Mouse (Mus musculus) small intestine, adult 2 months (tissue): ENCODE data around the gene Ccdc172. TPM values are rescaled to one million over a fixed set of nuclear protein-coding genes. Genes with fewer than 3 reads are reported as not detected.

Source experiments
- H3K27ac ChIP-seq: fragments of 200-500 bp; 2 replicates; pipeline ENCODE4 v1.5.1; 2012; ENCODE audit warnings: low read depth, low read length, control low read depth, inconsistent platforms; ENCODE audit not compliant: insufficient read depth
- H3K27me3 ChIP-seq: fragments of 200-500 bp; 2 replicates; pipeline ENCODE4 v1.6.1; 2012; ENCODE audit warnings: mild to moderate bottlenecking, moderate library complexity, low read length, inconsistent platforms; ENCODE audit not compliant: control insufficient read depth, insufficient read depth
- H3K36me3 ChIP-seq: fragments of 200-500 bp; 2 replicates; pipeline ENCODE4 v1.6.1; 2012; ENCODE audit warnings: mild to moderate bottlenecking, low read length, control low read depth, inconsistent platforms; ENCODE audit not compliant: control insufficient read depth, insufficient read depth
- H3K4me1 ChIP-seq: fragments of 200-500 bp; 2 replicates; pipeline ENCODE4 v1.6.1; 2012; ENCODE audit warnings: low read length, inconsistent platforms, mixed read lengths; ENCODE audit not compliant: control insufficient read depth, insufficient read depth, insufficient read length
- H3K4me3 ChIP-seq: fragments of 200-500 bp; 2 replicates; pipeline ENCODE4 v1.5.1; 2012; ENCODE audit warnings: low read depth, mild to moderate bottlenecking, control low read depth, inconsistent platforms, low read length, moderate library complexity
- CTCF ChIP-seq: fragments of 200-500 bp; IDR thresholded peaks from 2 replicates; pipeline ENCODE4 v1.5.1; 2012; ENCODE audit warnings: low read depth, mild to moderate bottlenecking, control low read depth, inconsistent platforms, low read length, moderate library complexity, mixed read lengths; ENCODE audit not compliant: insufficient replicate concordance, insufficient read length; ENCODE audit errors: extremely low read depth
- POLR2A ChIP-seq: fragments of 200-500 bp; IDR thresholded peaks from 2 replicates; pipeline ENCODE4 v1.6.1; 2012; ENCODE audit warnings: low read depth, mild to moderate bottlenecking, control low read depth, inconsistent platforms, low read length, moderate library complexity
- WGBS: fragments of 180-500 bp; shearing (Covaris S2); methylation state at CpG from one replicate; pipeline ENCODE4 v1.1.7; 2018; 5-methylcytosine and 5-hydroxymethylcytosine counted together
- polyA plus RNA-seq: library from polyadenylated mRNA; depleted of rRNA; stranded (reverse); fragments of >200 nt; gene quantifications from 2 replicates; pipeline ENCODE4 v1.2.3, GENCODE M21; 2012

Ccdc172 gene
- polyA plus RNA-seq, 1 experiment, result not detected

- H3K4me1 ChIP-seq, result no peaks in the 10 kb centered on the region
- H3K36me3 ChIP-seq, result no peaks in the 10 kb centered on the region
- no peaks in the 10 kb centered on the region for H3K27me3 ChIP-seq
- whole genome bisulfite sequencing, result 92% methylated on average over 10 of the region's 10 CpGs
- no peak overlapping the region for H3K4me3 ChIP-seq
- no peak overlapping the region for H3K27ac ChIP-seq
- TF ChIP-seq CTCF (no peak), POLR2A (no peak)
Measured at GRCm38 (mm10) chr19:58536691-58537090, 24.9 kb downstream of the Ccdc172 start.

GRCm38 (mm10) chr19:58540396-58540795, 28.6 kb downstream of the Ccdc172 start:
- Histone ChIP-seq H3K4me3 (no peak overlapping the region), H3K4me1 (no peaks in the 10 kb centered on the region), H3K27ac (no peak overlapping the region), H3K36me3 (no peaks in the 10 kb centered on the region), H3K27me3 (no peaks in the 10 kb centered on the region)
- TF ChIP-seq CTCF (no peak), POLR2A (no peak)
- 64% methylated on average over 5 of the region's 5 CpGs for WGBS

GRCm38 (mm10) chr19:58548367-58548766, 36.6 kb downstream of the Ccdc172 start:
- TF ChIP-seq CTCF (no peak), POLR2A (no peak)
- no peaks in the 10 kb centered on the region for H3K4me1 ChIP-seq
- no peaks in the 10 kb centered on the region for H3K27me3 ChIP-seq
- no peaks in the 10 kb centered on the region for H3K36me3 ChIP-seq
- WGBS, result 45% methylated on average over 4 of the region's 4 CpGs
- no peak overlapping the region for H3K27ac ChIP-seq
- no peak overlapping the region for H3K4me3 ChIP-seq

- Histone ChIP-seq H3K4me1 (no peaks in the 10 kb centered on the region), H3K36me3 (no peaks in the 10 kb centered on the region), H3K4me3 (no peak overlapping the region), H3K27me3 (no peaks in the 10 kb centered on the region), H3K27ac (no peak overlapping the region)
- 31% methylated on average over 1 of the region's 1 CpGs for WGBS
- TF ChIP-seq POLR2A, result no peak
- no peak for TF ChIP-seq CTCF
Measured at GRCm38 (mm10) chr19:58550489-58550888, 38.7 kb downstream of the Ccdc172 start.

- H3K27me3 ChIP-seq, result no peaks in the 10 kb centered on the region
- no peak overlapping the region for H3K4me3 ChIP-seq
- H3K36me3 ChIP-seq, result no peaks in the 10 kb centered on the region
- WGBS, result 84% methylated on average over 3 of the region's 3 CpGs
- no peaks in the 10 kb centered on the region for H3K4me1 ChIP-seq
- no peak overlapping the region for H3K27ac ChIP-seq
- TF ChIP-seq CTCF, result no peak
- TF ChIP-seq POLR2A, result no peak
Measured at GRCm38 (mm10) chr19:58550916-58551315, 39.1 kb downstream of the Ccdc172 start.

- H3K27me3 ChIP-seq, result no peaks in the 10 kb centered on the region
- H3K4me3 ChIP-seq, result no peak overlapping the region
- no peak overlapping the region for H3K27ac ChIP-seq
- H3K36me3 ChIP-seq, result no peaks in the 10 kb centered on the region
- H3K4me1 ChIP-seq, result no peaks in the 10 kb centered on the region
- no peak for TF ChIP-seq CTCF
- TF ChIP-seq POLR2A, result no peak
- WGBS, result 21% methylated on average over 2 of the region's 2 CpGs
Measured at GRCm38 (mm10) chr19:58554974-58555373, 43.2 kb downstream of the Ccdc172 start.

GRCm38 (mm10) chr19:58558352-58558751, 46.6 kb downstream of the Ccdc172 start:
- TF ChIP-seq CTCF (peak; percentile 51; the same call in 1 of the 2 replicates), POLR2A (no peak)
- WGBS, result 48% methylated on average over 5 of the region's 5 CpGs
- no peak overlapping the region for H3K4me3 ChIP-seq
- H3K27ac ChIP-seq, result no peak overlapping the region
- no peaks in the 10 kb centered on the region for H3K36me3 ChIP-seq
- H3K4me1 ChIP-seq, result no peaks in the 10 kb centered on the region
- H3K27me3 ChIP-seq, result no peaks in the 10 kb centered on the region

GRCm38 (mm10) chr19:58562301-58562815, 50.6 kb downstream of the Ccdc172 start:
- no peak overlapping the region for H3K4me3 ChIP-seq
- no peak for TF ChIP-seq CTCF
- TF ChIP-seq POLR2A, result no peak
- H3K36me3 ChIP-seq, result no peaks in the 10 kb centered on the region
- H3K27me3 ChIP-seq, result no peaks in the 10 kb centered on the region
- 88% methylated on average over 7 of the region's 7 CpGs for WGBS
- H3K27ac ChIP-seq, result no peak overlapping the region
- H3K4me1 ChIP-seq, result no peaks in the 10 kb centered on the region
